Mouse (Mus musculus): ENCODE measurements at regions not wholly inside any gene's neighbourhood (a gene's known extent, or its start where the extent isn't known, plus 50 kb on each side); places are given as distances from the start of the nearest gene placed in this dataset.

GRCm38 (mm10) chr3:83540997-83541932 is 224.9 kb upstream of the Sfrp2 start:
- TF ChIP-seq CTCF (conservative IDR thresholded peaks at IDR 0.05; ENCODE audit: low read length): no peak
- no peak for TF ChIP-seq POU5F1 (IDR thresholded peaks at IDR 0.05; ENCODE audit: borderline replicate concordance, low read length)
- TF ChIP-seq NANOG (IDR thresholded peaks at IDR 0.05; ENCODE audit: borderline replicate concordance, low read length): no peak

All from E14TG2a.4 (cell line).